Mouse (Mus musculus) stomach, postnatal 0 days (tissue): Measurements from ENCODE around the gene Cdc42bpg. TPM values are rescaled to one million over a fixed set of nuclear protein-coding genes. Genes with fewer than 3 reads are reported as not detected.

Source experiments
- ATAC-seq: fragments of 200-750 bp; cut with Nextera tagmentation; 2 replicates; pipeline ENCODE4 v1.8.0; 2017; ENCODE audit not compliant: low FRiP score, low TSS enrichment
- DNase-seq: peaks from one replicate; pipeline ENCODE4 v3.0.0-alpha.2; 2016; ENCODE audit warnings: low spot score
- H3K27ac ChIP-seq: fragments of 300-500 bp; sonication (generic); replicated peaks from 2 replicates; pipeline ENCODE4 v1.5.1; 2014; ENCODE audit warnings: mild to moderate bottlenecking, control low read depth
- H3K27me3 ChIP-seq: fragments of 300-500 bp; sonication (generic); 2 replicates; pipeline ENCODE4 v1.6.1; 2014; ENCODE audit warnings: low read length; ENCODE audit not compliant: control insufficient read depth, insufficient read depth
- H3K36me3 ChIP-seq: fragments of 300-500 bp; sonication (generic); 2 replicates; pipeline ENCODE4 v1.6.1; 2014; ENCODE audit warnings: low read length, mixed read lengths; ENCODE audit not compliant: control insufficient read depth, insufficient read depth
- H3K4me1 ChIP-seq: fragments of 300-500 bp; sonication (generic); replicated peaks from 2 replicates; pipeline ENCODE4 v1.6.1; 2014; ENCODE audit warnings: antibody characterized with exemption; ENCODE audit not compliant: control insufficient read depth, insufficient read depth
- H3K4me2 ChIP-seq: fragments of 300-500 bp; sonication (generic); replicated peaks from 2 replicates; pipeline ENCODE4 v1.6.1; 2014; ENCODE audit warnings: low read depth, mild to moderate bottlenecking, control low read depth, moderate library complexity
- H3K4me3 ChIP-seq: fragments of 300-500 bp; sonication (generic); 2 replicates; pipeline ENCODE4 v1.5.1; 2014; ENCODE audit warnings: low read depth, low read length, control low read depth
- H3K9ac ChIP-seq: fragments of 300-500 bp; sonication (generic); 2 replicates; pipeline ENCODE4 v1.6.1; 2014; ENCODE audit warnings: mild to moderate bottlenecking, low read length, control low read depth, mixed read lengths
- H3K9me3 ChIP-seq: fragments of 300-500 bp; sonication (generic); 2 replicates; pipeline ENCODE4 v1.6.1; 2016; ENCODE audit warnings: low read length; ENCODE audit not compliant: control insufficient read depth
- CTCF ChIP-seq: IDR thresholded peaks from 2 replicates; pipeline ENCODE4 v1.5.1; 2016; ENCODE audit warnings: antibody characterized with exemption, low read depth, mild to moderate bottlenecking, moderate library complexity
- EP300 ChIP-seq: optimal IDR thresholded peaks from 2 replicates; pipeline ENCODE3; 2016; ENCODE audit warnings: antibody characterized with exemption
- WGBS: fragments of 180-500 bp; shearing (Covaris S2); extraction: QIAGEN DNeasy Blood & Tissue Kit; methylation state at CpG from one replicate; pipeline ENCODE4 v1.1.7; 2014; 5-methylcytosine and 5-hydroxymethylcytosine counted together
- polyA plus RNA-seq: library from polyadenylated mRNA; unstranded; fragments of >200 nt; fragmentation: Nextera tagmentation; extraction: Ambion mirVana; gene quantifications from 2 replicates; pipeline ENCODE4 v1.2.1, GENCODE M21; 2015

Gene Cdc42bpg
- polyA plus RNA-seq, 1 experiment from 2014 or later, result 1.3 TPM

GRCm38 (mm10) chr19:6346023-6346422, 39.8 kb downstream of the Cdc42bpg start:
- DNase-seq (no peak), ATAC-seq (no peak)
- Histone ChIP-seq H3K27me3 (no peaks in the 10 kb centered on the region), H3K9me3 (no peaks in the 10 kb centered on the region), H3K36me3 (peaks cover 9% of the 10 kb centered on the region; the same call in 1 of the 2 replicates), H3K27ac (no peak overlapping the region), H3K4me1 (no peaks in the 10 kb centered on the region), H3K4me3 (no peak overlapping the region), H3K9ac (no peak overlapping the region), H3K4me2 (no peak overlapping the region)
- 89% methylated on average over 4 of the region's 5 CpGs for WGBS
- TF ChIP-seq CTCF (no peak), EP300 (no peak)

GRCm38 (mm10) chr19:6346661-6347060, 40.4 kb downstream of the Cdc42bpg start:
- Histone ChIP-seq H3K9me3 (no peaks in the 10 kb centered on the region), H3K4me2 (no peak overlapping the region), H3K36me3 (peaks cover 9% of the 10 kb centered on the region; the same call in 1 of the 2 replicates), H3K4me1 (no peaks in the 10 kb centered on the region), H3K27me3 (no peaks in the 10 kb centered on the region), H3K27ac (no peak overlapping the region), H3K4me3 (no peak overlapping the region), H3K9ac (no peak overlapping the region)
- DNase-seq (no peak), ATAC-seq (no peak)
- TF ChIP-seq CTCF, result no peak
- TF ChIP-seq EP300, result no peak
- 87% methylated on average over 10 of the region's 10 CpGs for WGBS

- Histone ChIP-seq H3K4me3 (no peak overlapping the region), H3K9ac (no peak overlapping the region), H3K9me3 (no peaks in the 10 kb centered on the region), H3K27me3 (no peaks in the 10 kb centered on the region), H3K27ac (no peak overlapping the region), H3K4me2 (no peak overlapping the region), H3K4me1 (no peaks in the 10 kb centered on the region), H3K36me3 (peaks cover 9% of the 10 kb centered on the region; the same call in 1 of the 2 replicates)
- TF ChIP-seq EP300, result no peak
- no peak for TF ChIP-seq CTCF
- DNase-seq (no peak), ATAC-seq (no peak)
- 94% methylated on average over 4 of the region's 4 CpGs for WGBS
These were observed 41.4 kb downstream of the Cdc42bpg start for GRCm38 (mm10) chr19:6347615-6348014.

GRCm38 (mm10) chr19:6348717-6349116, 42.5 kb downstream of the Cdc42bpg start:
- H3K4me3 ChIP-seq, result no peak overlapping the region
- TF ChIP-seq EP300 (no peak), CTCF (no peak)
- no peak overlapping the region for H3K27ac ChIP-seq
- peaks cover 11% of the 10 kb centered on the region; the same call in 1 of the 2 replicates for H3K36me3 ChIP-seq
- no peaks in the 10 kb centered on the region for H3K27me3 ChIP-seq
- no peak overlapping the region for H3K9ac ChIP-seq
- H3K4me1 ChIP-seq, result no peaks in the 10 kb centered on the region
- WGBS, result 74% methylated on average over 9 of the region's 9 CpGs
- H3K4me2 ChIP-seq, result no peak overlapping the region
- no peak for ATAC-seq
- no peak for DNase-seq
- H3K9me3 ChIP-seq, result no peaks in the 10 kb centered on the region

DNA sequence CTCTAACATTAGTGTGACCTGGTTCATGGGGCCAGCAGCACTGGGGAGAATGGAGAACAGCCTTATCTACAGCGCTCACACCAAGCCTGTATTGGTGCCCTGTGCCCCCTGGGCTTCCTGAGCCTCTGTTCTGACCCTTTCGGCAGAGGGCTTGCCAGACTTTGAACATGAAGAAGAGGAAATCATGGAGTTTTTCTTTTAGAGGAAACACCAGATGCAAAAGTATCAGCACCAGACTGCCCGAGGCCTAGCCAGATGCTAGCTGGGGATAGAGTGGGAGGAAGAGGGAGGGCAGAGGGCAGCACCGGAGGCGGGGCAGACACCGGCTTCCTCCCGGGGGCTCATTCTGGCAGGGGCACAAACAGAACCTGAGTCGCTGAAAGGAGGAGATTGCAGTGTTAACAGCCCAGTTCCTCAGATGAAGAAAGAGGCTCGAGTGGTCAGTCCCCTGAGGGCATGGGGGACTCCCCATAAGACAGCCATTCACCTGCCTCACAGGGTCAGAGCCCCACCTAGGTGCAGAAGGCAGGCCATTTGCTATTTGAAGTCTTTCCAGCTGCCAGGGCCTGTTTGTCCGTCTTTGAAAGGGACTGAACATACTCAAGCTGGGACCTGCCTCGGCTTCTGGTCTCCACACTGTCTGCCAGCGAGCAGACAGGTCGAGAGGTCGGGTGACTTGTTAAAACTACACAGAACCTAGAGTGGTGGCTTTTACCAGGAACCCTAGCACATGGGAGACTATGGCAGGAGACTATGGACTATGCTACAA, 43.1 kb downstream of the Cdc42bpg start:
- H3K36me3 ChIP-seq, result peaks cover 11% of the 10 kb centered on the region; the same call in 1 of the 2 replicates
- no peak overlapping the region; the same call in 1 of the 2 replicates for H3K9ac ChIP-seq
- H3K4me1 ChIP-seq, result no peaks in the 10 kb centered on the region
- no peaks in the 10 kb centered on the region for H3K27me3 ChIP-seq
- H3K4me3 ChIP-seq, result no peak overlapping the region
- H3K4me2 ChIP-seq, result no peak overlapping the region
- TF ChIP-seq EP300, result no peak
- no peak for TF ChIP-seq CTCF
- peak overlapping the region; percentile 24; the same call in 1 of the 2 replicates for H3K27ac ChIP-seq
- no peaks in the 10 kb centered on the region for H3K9me3 ChIP-seq
- 36% methylated on average over 14 of the region's 14 CpGs for WGBS
- ATAC-seq (no peak), DNase-seq (peak; percentile 16)

DNA sequence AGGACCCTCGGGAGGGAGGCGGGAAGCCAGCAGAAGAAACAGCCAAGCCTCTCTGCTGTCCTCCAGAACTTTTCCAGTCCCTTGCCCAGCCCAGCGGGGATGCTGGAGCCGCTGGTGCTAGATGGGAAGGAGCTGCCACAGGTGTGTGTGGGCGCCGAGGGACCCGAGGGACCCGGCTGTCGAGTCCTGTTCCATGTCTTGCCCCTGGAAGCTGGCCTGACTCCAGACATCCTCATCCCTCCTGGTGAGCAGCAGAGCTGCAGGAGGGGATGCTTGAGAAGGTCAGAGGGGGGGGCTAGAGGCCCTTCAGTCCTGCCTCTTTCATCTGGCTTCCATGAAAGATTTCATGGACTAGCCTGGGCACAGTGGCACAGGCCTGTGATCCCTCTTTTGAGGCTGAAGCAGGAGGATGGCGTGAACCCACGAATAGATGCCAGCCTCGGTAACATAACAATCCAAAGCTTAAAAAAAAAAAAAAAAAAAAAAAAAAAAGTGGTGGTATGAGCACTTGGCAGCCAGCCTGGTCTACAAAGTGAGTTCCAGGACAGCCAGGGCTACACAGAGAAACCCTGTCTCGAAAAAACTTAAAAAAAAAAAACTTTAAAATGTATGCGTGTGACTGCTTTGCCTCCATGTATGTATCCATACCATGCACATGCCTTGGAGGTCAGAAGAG, 45.3 kb downstream of the Cdc42bpg start:
- Histone ChIP-seq H3K9ac (no peak overlapping the region), H3K36me3 (0 out of 2 replicates have a peak, but pooled peaks cover 5% of the 10 kb centered on the region), H3K27me3 (no peaks in the 10 kb centered on the region), H3K27ac (no peak overlapping the region), H3K4me3 (no peak overlapping the region), H3K9me3 (no peaks in the 10 kb centered on the region), H3K4me2 (no peak overlapping the region), H3K4me1 (no peaks in the 10 kb centered on the region)
- TF ChIP-seq EP300, result no peak
- no peak for TF ChIP-seq CTCF
- no peak for ATAC-seq
- DNase-seq, result peak; percentile 15
- 53% methylated on average over 14 of the region's 14 CpGs for WGBS
